Mouse (Mus musculus): ENCODE data around the gene Olfr547. TPM values are rescaled to one million over a fixed set of nuclear protein-coding genes. Genes with fewer than 3 reads are reported as not detected.
A peak's percentile ranks its signal among the peaks of the same experiment; 100 is the strongest.
"Not testable (repeated sequence)": the region's sequence is repeated elsewhere in the genome, so short reads cannot be mapped to it uniquely, and the experiment has no call there.

Gene Olfr547
- not detected in 2 replicates for total RNA-seq (2015)
- not detected in 2 replicates for total RNA-seq (2017)

DNA sequence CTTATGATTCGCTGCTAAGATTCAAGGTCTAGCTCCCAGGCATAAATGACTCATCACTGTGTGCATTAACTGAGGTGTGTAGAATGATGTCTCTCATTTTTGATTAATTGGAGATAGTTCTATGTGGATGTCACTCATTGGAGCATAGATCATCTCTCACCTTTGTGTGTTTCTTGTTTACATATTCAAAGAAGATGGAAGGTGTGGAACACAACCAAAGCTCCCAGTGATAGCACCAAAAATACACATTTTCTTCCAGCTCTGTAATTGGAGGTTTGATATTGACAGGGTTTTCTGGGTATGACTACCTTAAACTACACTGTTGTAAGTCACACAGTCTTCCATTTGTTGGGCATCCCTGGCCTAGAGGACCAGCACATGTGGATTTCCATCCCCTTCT is at the start of gene Olfr547:
TSS of gene Olfr547 (plus strand) at position 301 of the 400 bp plus-strand sequence.
- ATAC-seq (ENCODE audit: poor library complexity, severe bottlenecking): no peak

DNA sequence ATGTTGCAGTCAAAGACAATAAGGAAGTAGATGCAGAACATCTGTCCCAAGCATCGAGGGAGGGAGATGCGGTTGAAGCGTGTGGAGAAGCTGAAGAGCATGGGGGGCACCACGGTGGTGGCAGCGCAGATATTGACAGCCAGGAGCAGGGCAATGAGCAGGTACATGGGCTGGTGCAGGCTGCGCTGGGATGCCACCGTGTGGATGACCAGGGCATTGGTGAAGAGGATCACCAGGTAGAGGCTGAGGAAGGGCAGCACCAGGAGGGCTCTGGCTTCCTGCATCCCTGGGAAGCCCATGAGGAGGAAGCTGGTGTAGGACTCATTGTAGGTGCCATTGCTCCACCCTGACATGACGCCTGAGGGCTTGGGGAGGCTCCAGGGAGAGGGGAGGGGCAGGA is 49.8 kb upstream of the Olfr547 start:
- not testable (repeated sequence) for ATAC-seq (ENCODE audit: poor library complexity, severe bottlenecking)

DNA sequence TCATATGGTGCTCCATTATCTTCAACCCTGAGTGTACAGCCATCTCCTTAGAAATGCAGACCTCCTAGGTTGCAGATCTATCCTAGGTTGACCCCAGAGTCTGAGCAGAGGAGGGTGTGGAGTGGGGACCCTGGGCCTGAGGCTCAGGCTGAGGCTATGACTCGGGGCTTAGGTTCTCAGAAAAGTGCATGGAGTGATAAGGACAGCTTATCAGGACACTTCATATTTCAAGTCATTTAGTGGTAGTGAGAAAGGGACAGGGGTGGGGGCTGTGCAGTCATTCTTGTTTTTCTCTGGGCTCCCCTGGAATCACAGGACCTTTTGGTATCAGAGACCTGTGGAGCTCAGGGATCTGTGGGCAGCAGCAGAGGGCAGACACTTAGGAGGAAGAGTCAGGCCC is 48.4 kb upstream of the Olfr547 start:
- no peak for ATAC-seq (ENCODE audit: poor library complexity, severe bottlenecking)

DNA sequence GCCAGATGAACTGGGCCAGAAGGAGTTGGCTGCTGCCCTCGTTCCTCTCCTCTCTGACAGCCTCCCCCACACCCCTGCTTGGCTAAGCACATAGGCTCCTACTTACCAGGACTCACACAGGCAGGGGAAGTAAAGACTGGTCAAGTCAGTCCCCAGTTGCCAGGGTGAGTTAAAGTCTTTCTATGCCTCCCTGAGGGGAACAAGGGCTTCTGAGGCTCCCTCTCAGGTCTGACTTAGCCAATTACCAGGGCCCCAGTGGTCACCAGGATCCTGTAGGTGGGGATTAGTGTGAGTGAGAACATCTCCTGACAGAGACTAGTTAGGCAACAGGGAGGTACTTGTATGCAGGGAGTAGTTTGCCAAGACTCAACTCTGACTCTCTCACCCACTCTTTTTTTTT is 46.4 kb upstream of the Olfr547 start, which contains the start of gene Olfr544:
TSS of gene Olfr544 (minus strand) at position 153 of the 400 bp plus-strand sequence.
- no peak for ATAC-seq (ENCODE audit: poor library complexity, severe bottlenecking)

DNA sequence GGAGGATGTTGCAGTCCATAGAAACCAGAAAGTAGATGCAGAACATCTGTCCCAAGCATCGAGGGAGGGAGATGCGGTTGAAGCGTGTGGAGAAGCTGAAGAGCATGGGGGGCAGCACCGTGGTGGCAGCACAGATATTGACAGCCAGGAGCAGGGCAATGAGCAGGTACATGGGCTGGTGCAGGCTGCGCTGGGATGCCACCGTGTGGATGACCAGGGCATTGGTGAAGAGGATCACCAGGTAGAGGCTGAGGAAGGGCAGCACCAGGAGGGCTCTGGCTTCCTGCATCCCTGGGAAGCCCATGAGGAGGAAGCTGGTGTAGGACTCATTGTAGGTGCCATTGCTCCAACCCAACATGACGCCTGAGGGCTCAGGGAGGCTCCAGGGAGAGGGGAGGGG is 40.1 kb upstream of the Olfr547 start:
- ATAC-seq (ENCODE audit: poor library complexity, severe bottlenecking): not testable (repeated sequence)

DNA sequence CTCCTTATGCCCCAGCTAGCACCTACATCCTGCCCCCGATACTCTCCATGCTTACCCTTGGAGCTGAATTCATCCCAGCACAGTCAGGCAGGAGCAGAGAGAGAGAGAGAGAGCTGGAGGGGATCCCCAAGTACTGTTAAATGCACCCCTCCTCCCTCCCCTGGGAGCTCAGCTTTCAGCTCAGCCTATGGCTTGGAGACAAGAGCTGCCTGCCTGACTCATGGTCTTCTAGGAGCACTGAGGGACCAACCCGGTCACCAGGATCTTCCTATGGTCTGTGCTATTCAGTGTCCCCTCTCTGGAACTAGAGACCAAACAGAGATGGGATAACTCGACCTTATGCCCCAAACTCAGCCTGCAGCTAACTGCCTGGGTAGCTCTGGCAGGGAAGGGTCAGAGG is 35.1 kb upstream of the Olfr547 start, which contains the start of gene Olfr545:
TSS of gene Olfr545 (minus strand) at position 101 of the 400 bp plus-strand sequence.
- no peak for ATAC-seq (ENCODE audit: poor library complexity, severe bottlenecking)

DNA sequence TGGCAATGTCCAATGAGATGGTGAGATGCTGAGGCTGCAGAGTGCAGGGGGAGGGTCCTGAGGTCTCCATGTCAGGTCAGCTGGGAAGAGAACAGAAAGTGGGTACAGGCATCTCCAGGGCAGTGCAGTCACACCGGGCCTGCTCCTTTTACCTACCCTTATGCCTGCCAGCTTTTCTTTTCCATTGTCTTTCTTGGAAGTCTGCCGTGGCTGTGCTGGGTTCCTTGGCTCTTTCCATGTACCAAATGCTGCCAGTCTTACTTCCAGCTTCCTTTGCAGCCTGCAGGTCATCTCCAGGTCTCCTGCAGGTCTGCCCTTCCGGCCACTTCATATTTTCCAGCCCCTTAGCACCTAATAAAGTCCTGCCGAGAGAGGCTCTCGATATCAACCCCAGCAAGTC is 32.6 kb upstream of the Olfr547 start:
- ATAC-seq (ENCODE audit: poor library complexity, severe bottlenecking): no peak

DNA sequence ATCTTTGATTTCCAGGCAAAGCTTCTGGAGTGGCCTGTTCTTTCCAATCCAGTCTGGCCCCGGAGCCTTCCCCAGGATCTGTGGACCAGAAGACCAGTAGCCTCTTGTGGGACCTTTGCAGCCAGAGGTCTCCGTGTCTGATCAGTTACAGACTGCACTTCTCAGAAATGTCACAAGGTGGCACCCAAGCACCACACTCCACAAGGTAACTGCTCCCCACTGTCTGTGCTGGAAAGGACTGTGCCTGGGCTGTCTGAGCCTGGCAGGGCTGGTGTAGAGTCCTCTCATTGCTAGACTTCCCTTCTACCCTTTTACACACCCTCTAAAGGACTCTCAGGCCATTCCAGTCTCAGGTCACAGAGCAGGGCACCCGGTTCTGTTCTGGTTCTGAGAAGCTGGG is 27.7 kb upstream of the Olfr547 start:
- ATAC-seq (ENCODE audit: poor library complexity, severe bottlenecking): peak; percentile 98

DNA sequence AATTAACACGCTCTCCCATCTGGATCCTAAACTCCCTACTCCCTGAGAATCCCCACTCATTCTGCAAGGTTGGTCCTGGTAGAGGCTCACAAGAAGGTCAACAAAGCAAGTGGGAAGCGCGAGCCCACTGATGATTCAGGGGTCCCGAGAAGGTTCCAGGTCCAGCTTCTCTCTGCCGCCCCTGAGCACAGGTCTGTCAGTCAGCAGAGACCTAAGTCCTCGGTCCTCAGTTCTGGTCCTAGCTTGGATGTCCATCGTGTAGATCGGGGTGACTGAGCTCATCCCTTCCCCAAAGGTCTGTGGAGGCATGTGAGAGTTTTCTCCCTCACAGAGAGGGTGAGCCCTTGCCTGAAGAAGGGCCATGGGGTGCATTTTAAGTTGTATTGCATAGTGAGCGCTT is 26.5 kb upstream of the Olfr547 start:
- no peak for ATAC-seq (ENCODE audit: poor library complexity, severe bottlenecking)

DNA sequence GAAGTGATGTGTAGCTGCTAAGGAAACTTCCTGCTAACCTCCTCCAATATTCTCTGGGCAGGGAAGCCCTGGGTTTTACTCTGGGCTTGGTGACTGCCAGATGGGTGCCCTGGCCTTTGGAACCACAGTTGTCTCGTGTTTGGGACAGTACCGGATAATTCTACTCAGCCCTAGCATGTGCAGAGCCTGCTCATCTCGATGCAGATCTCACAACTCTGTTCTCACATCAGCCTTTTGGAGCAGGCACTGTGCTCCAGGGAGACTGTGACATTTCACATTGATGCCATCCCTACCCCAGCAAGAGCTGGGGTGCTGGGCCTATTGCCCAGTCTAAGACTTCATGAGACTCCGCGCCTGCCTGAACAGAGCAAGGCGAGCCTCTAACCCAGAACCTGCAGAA is 25.9 kb upstream of the Olfr547 start:
- no peak for ATAC-seq (ENCODE audit: poor library complexity, severe bottlenecking)

DNA sequence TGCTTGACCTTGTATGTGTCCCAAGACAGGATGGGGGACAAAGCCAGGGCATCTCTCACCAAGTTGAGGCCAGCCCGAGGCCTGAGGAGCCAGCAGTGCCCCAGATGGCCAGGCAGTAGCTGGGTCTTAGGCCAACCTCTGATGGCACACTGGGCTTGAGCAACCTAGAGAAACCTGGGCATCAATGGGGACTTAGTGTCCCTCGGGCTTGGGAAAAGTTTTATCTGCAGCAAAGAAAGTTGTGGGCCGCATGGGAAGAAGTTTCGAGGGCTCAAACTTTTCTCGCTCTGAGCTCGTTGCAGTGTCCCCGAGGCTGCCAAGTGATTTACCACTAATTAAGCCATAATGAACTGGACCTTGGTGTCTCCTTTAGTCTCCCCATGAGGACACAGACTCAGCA is 24.8 kb upstream of the Olfr547 start:
- no peak for ATAC-seq (ENCODE audit: poor library complexity, severe bottlenecking)

DNA sequence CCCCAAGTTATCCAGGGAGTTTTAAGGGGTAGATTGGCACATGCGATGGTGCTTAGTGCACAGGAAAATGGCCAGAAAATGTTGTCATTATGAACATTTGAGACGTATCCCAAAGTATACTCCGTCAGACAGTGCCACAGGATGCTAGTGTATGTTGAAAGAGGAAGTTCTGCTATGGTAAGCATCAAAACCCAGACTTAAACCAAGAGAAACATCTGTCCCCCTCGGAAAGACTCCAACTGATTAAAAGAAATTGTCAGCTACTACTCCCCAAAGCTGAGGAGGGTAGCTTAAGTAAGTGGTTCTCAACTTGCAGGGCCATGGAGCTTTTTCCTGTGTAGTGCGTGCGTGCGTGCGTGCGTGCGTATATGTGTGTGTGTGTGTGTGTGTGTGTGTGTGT is 22.6 kb upstream of the Olfr547 start:
- peak; percentile 38; the same call in 1 of the 2 replicates for ATAC-seq (ENCODE audit: poor library complexity, severe bottlenecking)

DNA sequence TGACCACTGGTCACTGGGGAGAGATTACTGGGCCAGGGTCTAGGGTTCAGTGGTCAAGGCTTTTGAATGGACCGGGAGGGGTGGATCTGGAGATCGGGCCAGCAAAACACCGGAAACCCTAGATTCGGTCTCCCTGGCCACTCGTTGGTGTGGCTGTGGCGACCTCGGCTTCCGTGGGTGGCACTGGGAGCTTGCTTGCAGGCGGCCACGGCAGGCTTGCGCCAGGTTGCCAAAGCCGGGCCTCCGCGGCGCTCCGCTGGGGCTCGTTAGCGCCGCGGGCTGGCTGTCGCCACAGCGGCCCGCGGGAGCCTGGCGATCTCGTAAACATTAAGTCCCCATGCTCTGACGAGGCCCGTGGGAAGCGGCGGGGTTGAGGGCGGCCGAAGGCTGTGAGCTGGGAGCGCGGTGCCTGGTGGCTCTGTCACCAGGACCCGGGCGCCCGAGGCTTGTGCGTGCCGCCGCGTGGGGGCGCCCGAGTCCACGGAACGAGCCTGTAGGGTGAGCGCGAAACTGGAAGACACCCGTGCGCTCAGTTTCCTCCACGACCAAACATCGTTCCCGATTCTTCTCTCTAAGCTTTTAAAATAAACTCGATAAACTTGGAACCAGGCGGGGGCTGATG is 21.6 kb upstream of the Olfr547 start:
- ATAC-seq (ENCODE audit: poor library complexity, severe bottlenecking): peak; percentile 88

DNA sequence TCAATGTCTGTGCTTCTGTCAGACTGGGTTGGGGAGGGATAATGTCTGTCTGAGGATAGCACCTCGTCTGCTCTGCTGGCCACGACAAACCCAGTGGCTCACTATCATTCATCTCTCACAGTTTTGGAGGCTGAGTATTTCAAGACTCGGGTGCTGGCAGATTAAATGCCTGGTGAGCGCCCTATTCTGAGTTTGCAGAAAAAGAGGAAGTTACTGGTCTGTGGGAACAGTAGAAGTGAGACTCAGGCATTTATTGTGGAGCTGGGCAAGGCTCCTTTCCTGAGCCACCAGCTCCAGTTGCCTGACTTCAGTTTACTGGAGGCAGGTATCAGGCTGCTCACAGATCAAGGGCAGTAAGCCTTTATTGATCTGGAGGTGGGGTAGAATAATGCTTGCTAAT is 20.4 kb upstream of the Olfr547 start:
- peak; percentile 56 for ATAC-seq (ENCODE audit: poor library complexity, severe bottlenecking)

DNA sequence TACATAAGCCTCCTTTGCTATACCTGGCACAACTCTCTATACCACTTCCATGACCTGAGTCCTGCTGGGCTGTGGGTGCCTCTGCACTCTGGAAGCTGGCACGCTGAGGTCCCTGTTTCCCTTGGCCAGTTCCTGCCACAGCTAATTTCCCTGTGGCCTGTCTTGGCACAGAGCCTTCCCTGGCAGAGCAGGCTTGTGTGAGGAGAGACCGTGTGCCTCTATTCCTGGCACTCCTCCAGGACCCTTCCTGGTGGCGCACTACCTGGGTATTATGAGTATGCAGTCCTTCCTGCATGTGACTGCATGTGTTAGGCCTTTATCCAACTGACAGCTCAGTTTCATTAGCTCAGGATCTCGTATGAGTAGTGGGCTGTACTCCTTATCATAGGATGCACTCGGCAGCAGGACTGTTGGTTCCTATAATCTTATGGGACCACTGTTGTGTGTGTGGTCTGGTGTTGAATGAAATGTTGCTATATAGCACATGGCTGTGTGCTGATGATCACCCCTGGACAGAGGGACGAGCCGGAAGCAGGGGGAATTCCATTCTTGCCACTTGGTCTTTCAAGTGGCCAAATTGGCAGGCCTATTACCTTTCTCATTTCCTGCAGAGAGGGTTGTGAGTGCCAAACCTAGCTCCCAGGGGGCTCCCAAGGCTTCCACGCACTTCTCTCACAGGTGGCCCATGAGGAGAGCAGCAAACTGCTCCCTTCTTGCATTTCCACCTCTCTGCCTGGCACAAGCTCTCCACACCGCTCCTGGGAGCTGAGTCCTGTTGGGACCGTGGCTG is 18.1 kb upstream of the Olfr547 start:
- no peak for ATAC-seq (ENCODE audit: poor library complexity, severe bottlenecking)

DNA sequence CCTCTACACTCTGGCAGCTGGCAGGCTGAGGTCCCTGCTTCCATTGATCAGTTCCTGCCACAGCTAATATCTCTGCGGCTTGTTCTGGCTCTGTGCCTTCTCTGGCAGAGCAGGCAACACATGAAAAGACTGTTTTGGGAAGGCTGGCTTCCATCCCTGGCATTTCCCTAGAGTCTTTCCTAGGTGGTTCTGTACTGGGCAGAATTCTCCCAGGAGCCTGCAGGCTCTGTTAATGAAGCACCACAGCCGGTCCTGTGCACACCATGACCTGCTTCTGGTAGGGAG is 17.6 kb upstream of the Olfr547 start:
- ATAC-seq (ENCODE audit: poor library complexity, severe bottlenecking): no peak

DNA sequence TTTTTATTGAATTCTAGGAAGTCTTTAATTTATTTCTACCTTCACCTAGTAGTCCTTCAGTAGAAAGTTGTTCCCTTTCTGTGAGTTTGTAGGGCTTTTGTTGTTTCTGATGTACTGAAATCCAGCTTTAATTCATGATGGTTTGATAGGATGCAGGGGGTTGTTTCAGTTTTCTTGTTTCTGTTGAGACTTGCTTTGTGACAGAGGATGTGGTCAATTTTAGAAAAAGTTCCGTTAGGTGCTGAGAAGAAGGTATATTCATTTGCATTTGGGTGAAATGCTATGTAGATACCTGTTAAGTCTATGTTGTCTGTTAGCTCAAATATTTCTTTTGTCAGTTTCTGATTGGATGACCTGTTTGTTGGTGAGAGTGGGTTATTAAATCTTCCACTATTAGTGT is 5.5 kb upstream of the Olfr547 start:
- ATAC-seq (ENCODE audit: poor library complexity, severe bottlenecking): no peak

DNA sequence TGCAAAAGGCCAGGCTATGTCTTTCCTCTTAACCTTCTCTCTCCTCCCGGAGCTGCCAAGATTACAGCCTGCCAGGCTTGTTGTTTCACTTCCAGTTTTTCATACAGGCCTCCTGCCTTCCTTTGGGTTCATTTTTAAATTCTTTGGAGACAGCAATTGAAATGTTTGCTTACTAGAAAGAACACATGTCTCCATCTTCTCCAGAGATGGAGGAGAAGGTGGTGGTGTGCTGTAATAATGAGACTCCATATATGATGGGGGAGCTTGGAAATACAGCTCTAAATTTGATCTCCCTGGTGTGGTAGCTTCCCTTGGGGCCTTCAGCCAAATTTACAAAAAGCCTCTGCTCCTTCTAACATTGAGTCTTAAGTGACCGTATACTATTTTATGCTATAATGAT is 6.0 kb downstream of the Olfr547 start, which contains the start of gene Olfr548-ps1:
TSS of gene Olfr548-ps1 (plus strand) at position 301 of the 400 bp plus-strand sequence.
- peak; percentile 59 for ATAC-seq (ENCODE audit: poor library complexity, severe bottlenecking)

DNA sequence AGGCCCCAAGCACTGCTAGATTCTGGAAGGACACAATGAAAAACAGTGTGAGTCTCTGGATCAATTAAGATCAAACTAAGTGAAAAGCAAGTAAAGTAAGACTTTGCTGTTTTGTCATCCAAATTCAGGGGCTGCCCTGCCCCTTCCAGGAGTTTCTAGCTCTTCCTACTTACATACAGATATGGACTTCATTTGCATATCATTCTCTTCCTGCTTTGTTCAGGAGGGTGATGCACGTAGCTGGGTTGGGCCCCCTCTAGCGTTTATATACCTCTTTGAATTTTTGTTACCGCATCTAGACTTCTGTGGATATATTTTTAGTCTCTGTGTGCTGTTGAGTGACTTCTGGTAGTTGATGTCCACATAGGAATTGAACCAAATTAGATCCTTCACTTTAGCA is 6.7 kb downstream of the Olfr547 start:
- ATAC-seq (ENCODE audit: poor library complexity, severe bottlenecking): no peak

DNA sequence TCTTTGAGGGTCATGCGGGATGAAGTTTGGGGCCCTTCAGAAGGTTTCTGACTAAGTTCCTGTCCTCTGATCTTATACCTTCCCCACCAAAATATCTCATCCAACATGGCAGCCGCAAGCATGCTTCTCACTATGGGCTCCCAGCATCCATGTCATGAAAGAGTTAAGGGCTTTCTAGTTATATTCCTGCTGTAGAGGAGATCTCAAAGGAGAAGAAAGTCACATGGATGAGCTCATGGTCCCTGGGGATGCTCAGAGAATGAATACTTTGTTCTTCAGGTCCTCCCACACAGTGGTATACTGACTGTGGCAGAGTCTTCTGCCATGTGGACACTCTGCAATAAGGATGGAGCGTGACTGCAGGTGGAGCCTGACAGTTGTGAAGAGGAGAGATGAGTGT is 15.0 kb downstream of the Olfr547 start, which contains the start of gene Olfr549:
TSS of gene Olfr549 (plus strand) at position 301 of the 400 bp plus-strand sequence.
- no peak for ATAC-seq (ENCODE audit: poor library complexity, severe bottlenecking)

DNA sequence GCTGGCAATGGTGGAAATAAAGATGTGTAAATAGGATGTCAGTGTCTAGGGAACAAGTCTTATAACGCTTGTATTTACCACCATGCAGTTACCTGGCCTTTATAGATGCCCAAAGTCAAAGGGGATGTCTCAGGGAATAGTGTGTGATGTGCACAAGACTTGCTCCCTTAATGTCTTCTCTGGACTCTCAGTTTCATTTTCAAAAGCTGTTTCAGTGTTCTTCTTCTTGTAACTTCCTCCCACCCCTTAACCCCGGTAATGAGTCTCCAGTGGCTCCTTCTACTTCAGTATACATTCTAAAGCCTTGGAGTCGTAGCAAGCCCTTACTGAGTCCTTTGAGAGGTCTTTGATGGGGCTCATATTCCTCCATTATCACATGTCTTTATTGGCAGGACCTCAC is 18.7 kb downstream of the Olfr547 start:
- peak; percentile 66; the same call in 1 of the 2 replicates for ATAC-seq (ENCODE audit: poor library complexity, severe bottlenecking)

Data from megakaryocyte, adult 5-6 weeks (primary cell).